Mouse (Mus musculus): ENCODE data around the gene Gm36079. TPM values are rescaled to one million over a fixed set of nuclear protein-coding genes. Genes with fewer than 3 reads are reported as not detected.
"Not testable (repeated sequence)": the region's sequence is repeated elsewhere in the genome, so short reads cannot be mapped to it uniquely, and the experiment has no call there.

Gm36079 gene
- polyA plus RNA-seq (2012; ENCODE audit: insufficient read depth, insufficient read length, missing spikeins), result not detected in 2 replicates

DNA sequence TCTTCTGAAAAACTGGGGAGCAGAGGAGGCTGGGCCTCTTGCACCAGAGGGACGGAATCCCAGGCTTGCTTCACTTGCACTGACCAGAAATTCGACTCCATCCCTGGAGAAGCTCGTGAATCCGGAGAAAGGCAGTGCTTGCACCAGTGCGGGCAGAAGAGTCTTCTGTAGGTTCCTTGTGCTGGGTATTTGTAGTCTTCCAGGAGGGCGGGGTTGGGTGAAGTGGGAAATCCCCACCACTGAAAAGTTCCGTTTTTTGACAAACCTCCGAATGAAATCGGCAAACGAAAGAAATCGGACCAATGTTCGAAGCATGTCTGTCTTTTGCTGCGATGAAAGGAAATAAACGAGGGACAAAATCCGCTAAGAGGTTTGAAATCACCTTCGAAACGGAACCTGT lies at the start of gene Gm36079:
TSS of gene Gm36079 (minus strand) at position 101 of the 400 bp plus-strand sequence.
- not testable (repeated sequence) for H3K4me1 ChIP-seq (ENCODE audit: control insufficient read depth, insufficient read depth, low read length); H3K4me3 ChIP-seq (ENCODE audit: insufficient read depth, low read length); H3K27ac ChIP-seq (ENCODE audit: insufficient read depth, low read depth, low read length)

DNA sequence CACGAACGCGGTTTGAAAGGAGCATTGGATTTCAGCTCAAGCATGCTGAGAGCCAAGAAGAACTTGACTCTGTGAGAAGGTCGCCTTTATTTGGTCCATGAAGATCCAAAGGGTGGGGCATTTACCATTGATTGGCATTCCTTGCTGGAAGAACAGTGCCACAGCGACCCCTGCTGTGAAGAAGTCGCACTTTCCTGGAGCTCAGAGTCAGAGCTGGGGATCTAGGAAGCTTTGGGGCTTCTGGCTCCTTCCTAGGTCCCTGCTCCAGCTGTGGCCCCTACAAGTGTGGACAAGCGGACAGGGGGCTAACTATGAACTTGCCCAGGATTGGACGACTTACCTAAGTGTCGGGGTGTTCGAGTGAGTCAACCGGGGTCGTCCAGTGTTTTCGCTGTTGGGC lies 44.1 kb upstream of the Gm36079 start:
- not testable (repeated sequence) for H3K4me3 ChIP-seq (ENCODE audit: insufficient read depth, low read length); H3K27ac ChIP-seq (ENCODE audit: insufficient read depth, low read depth, low read length); H3K4me1 ChIP-seq (ENCODE audit: control insufficient read depth, insufficient read depth, low read length)

DNA sequence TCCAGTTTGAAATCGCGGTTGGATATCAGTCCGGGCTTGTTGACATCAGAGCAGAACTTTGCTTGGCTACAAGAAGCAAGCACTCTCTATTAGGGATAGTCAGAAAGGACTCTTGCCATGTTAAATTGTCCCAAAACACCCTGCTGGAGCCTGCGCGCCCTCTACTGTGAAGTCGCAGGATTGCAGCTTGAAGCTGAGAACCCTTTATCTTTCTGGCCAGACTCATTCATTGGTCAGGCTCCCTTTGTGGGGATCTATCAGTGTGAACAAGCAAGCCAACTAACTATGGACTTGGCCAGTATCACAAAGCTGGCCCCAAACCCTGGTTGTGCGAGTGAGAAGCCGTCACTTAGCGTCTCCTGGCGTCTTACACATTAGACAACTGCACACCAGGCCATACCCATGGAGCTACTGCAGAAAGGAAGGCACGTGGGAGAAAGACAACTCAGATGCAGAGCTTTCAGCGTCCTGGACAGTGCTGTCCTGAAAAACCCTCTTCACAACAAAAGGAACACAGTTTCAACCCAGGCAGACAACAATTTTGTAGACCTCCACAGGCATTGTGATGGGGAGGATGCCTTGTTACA lies 43.3 kb upstream of the Gm36079 start:
- not testable (repeated sequence) for H3K4me1 ChIP-seq (ENCODE audit: control insufficient read depth, insufficient read depth, low read length); H3K4me3 ChIP-seq (ENCODE audit: insufficient read depth, low read length); H3K27ac ChIP-seq (ENCODE audit: insufficient read depth, low read depth, low read length)

DNA sequence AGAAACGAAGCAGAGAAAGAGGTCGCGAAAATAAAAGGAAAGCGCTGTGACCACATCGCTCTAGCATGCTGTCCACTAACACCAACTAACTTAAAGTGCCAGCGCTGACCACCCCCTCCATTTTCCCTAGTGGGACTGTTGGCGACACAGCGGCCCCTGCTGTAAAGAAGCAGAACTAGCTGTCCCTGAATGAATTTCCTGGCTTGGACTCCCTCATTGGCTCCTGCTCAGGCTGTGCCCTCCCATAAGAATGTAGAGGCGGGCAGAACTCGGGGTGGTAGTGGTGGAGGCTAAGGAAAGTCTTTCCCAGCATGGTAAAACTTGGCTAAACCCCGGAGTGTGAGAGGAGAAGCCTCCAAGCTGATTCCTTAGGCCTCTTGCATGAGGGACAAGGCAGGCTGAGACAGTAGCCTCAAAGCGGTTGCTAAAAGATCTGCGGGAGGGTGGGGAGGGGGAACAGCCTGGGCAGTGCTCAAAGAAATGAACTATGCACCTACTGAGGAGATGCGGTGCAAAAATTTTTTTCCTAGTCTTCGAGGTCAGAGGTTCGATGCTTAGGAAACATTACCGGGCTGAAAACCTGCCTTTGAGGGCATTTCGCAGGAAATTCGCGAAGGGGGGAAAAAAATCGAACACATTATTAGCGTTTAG lies 36.8 kb upstream of the Gm36079 start:
- not testable (repeated sequence) for H3K27ac ChIP-seq (ENCODE audit: insufficient read depth, low read depth, low read length); H3K4me1 ChIP-seq (ENCODE audit: control insufficient read depth, insufficient read depth, low read length); H3K4me3 ChIP-seq (ENCODE audit: insufficient read depth, low read length)

DNA sequence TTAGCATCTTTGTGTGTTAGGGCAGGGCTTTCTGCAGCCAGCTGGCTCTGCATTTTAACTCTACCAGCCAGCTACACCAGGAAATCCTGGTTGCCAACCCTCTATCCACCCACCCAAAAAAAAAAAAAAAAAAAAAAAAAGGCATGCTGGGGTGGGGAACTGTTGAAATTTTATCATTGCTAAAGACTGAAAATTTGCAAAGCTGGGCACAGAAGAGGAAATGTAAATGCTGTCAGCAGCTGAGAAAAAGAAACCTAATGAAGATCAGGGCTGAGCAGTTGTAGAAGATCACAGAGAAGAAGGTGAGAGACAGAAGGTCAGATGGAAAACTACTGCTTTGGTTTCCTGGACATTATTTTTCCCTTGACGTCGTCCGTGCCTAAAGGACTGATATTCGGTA lies 36.1 kb upstream of the Gm36079 start:
- H3K27ac ChIP-seq (ENCODE audit: insufficient read depth, low read depth, low read length); H3K4me3 ChIP-seq (ENCODE audit: insufficient read depth, low read length); H3K4me1 ChIP-seq (ENCODE audit: control insufficient read depth, insufficient read depth, low read length): not testable (repeated sequence)

DNA sequence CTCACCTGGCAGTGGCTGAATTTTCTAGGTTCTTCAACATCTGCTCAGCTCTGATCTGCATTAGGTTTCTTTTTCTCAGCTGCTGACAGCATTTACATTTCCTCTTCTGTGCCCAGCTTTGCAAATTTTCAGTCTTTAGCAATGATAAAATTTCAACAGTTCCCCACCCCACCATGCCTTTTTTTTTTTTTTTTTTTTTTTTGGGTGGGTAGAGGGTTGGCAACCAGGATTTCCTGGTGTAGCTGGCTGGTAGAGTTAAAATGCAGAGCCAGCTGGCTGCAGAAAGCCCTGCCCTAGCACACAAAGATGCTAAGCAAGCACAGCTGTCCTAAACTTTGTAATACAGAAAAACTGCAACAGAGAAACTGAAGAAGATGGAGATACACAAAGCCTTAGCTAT lies 25.3 kb upstream of the Gm36079 start, which contains the start of gene Gm21188:
TSS of gene Gm21188 (minus strand) at position 110 of the 400 bp plus-strand sequence.
- not testable (repeated sequence) for H3K27ac ChIP-seq (ENCODE audit: insufficient read depth, low read depth, low read length); H3K4me1 ChIP-seq (ENCODE audit: control insufficient read depth, insufficient read depth, low read length); H3K4me3 ChIP-seq (ENCODE audit: insufficient read depth, low read length)

DNA sequence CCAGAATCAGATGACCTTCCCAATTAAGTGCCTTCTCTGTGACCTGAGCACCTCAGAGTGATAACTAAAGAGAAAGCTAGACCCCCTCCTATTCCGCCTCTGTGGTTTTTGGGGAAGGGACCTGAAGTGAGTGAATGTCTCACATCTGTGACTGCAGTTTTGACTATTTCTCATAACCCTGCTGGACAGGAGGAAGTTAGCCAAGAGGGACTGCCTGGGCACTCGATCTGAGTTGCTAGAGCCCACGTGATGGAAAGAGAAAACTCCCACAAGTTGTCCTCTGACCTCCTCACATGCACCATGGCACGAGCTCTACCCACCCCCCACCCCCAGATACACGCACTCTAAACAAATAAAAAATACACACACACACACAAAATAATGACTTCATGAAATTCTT lies 21.8 kb upstream of the Gm36079 start:
- not testable (repeated sequence) for H3K27ac ChIP-seq (ENCODE audit: insufficient read depth, low read depth, low read length); H3K4me3 ChIP-seq (ENCODE audit: insufficient read depth, low read length); H3K4me1 ChIP-seq (ENCODE audit: control insufficient read depth, insufficient read depth, low read length)

DNA sequence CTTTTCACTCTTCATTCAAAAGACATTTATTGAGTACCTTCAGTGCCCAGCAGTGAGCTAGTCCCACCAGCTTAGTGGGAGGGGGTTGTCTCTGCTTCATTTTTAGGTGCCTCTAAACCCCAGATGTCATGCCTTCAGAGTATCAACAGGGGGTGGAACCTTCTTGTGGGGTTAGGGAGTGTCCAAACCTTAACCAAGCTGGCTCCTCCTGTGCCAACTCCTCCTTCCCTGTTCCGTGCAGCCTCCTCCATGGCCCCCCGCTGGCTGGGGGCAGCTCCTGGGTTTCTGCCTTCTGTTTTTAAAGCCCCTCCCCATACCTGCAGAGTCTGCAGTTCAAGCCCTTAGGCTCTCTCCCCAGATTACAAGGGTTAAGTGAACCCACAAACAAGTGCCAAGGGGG lies 21.4 kb upstream of the Gm36079 start:
- not testable (repeated sequence) for H3K4me3 ChIP-seq (ENCODE audit: insufficient read depth, low read length); H3K27ac ChIP-seq (ENCODE audit: insufficient read depth, low read depth, low read length); H3K4me1 ChIP-seq (ENCODE audit: control insufficient read depth, insufficient read depth, low read length)

DNA sequence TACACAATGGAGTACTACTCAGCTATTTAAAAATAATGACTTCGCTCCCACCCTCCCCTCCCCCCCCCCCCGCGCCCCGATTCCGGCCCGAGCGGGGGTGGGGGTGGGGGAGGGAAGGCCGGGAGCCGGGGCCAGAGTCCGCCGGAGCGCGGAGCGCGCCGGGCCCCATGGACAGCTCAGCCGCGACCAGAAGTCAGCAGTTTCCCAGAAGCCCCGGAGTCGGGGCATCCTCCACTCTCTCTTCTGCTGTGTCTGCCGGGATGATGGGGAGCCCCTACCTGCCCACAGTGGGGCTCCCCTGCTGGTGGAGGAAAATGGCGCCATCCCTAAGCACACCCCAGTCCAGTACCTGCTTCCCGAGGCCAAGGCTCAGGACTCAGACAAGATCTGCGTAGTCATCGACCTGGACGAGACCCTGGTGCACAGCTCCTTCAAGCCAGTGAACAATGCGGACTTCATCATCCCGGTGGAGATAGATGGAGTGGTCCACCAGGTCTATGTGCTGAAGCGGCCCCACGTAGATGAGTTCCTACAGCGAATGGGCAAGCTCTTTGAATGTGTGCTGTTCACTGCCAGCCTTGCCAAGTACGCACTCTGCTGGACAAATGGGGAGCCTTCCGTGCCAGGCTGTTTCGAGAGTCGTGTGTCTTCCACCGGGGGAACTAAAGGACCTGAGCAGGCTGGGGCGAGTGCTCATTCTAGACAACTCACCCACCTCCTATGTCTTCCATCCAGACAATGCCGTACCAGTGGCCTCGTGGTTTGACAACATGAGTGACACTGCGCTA lies 19.8 kb upstream of the Gm36079 start:
- H3K27ac ChIP-seq (ENCODE audit: insufficient read depth, low read depth, low read length); H3K4me3 ChIP-seq (ENCODE audit: insufficient read depth, low read length); H3K4me1 ChIP-seq (ENCODE audit: control insufficient read depth, insufficient read depth, low read length): not testable (repeated sequence)

DNA sequence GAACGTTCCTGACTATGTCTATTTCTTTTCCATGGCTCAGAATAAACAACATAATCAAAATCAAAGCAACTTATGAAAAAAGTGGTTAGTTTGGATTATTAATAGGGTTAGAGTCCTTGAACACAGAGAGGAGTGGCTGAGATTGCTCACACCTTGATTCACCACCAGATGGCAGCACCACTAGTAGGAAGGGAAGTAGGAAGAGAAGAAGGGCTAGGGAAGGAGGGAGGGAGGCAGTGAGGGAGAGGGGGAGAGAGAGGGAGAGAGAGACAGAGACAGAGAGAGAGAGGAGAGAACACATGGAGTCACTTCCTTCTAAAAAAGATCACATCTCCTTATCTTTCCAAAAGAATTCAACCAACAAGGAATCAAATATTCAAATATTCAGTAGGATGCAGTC lies 14.3 kb upstream of the Gm36079 start:
- H3K4me3 ChIP-seq (ENCODE audit: insufficient read depth, low read length); H3K27ac ChIP-seq (ENCODE audit: insufficient read depth, low read depth, low read length); H3K4me1 ChIP-seq (ENCODE audit: control insufficient read depth, insufficient read depth, low read length): not testable (repeated sequence)

DNA sequence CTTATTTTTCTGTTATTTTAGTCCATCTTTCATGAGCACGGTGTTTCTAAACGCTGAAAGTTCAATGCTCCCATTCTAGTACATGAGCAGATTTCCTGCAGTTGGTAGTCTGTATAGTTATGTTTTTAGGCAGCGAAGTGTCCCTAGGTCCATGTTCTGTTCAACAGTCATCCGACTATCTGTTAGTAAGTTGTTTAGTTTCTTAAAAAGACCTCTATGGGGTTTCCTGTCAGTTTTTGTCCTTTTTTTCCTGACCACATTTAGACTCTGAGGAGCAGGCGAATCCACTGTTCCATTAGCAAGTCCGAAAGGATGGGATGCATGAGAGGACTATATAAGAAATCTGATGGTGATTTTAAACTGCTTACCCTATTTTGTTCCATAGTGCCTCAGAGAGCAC lies 11.1 kb upstream of the Gm36079 start:
- H3K4me3 ChIP-seq (ENCODE audit: insufficient read depth, low read length); H3K4me1 ChIP-seq (ENCODE audit: control insufficient read depth, insufficient read depth, low read length); H3K27ac ChIP-seq (ENCODE audit: insufficient read depth, low read depth, low read length): not testable (repeated sequence)

DNA sequence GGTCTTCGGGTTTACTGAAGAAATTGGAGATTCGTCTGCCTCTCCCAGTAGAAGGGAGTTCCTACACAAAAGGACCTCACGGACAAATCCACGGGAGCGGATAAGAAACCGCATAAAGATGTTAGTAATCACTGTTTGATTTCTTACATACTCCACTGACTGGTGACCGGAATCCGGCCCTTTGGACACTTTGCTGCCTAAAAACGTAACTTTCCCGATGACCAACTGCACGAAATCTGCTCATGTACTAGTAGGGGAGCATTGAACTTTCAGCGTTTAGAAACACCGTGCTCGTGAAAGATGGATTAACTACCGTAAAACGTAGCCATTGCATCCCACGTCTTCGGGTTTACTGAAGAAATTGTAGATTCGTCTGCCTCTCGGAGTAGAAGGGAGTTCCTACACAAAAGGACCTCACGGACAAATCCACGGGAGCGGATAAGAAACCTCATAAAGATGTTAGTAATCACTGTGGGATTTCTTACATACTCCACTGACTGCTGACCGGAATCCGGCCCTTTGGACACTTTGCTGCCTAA lies 9.8 kb upstream of the Gm36079 start:
- H3K27ac ChIP-seq (ENCODE audit: insufficient read depth, low read depth, low read length); H3K4me1 ChIP-seq (ENCODE audit: control insufficient read depth, insufficient read depth, low read length); H3K4me3 ChIP-seq (ENCODE audit: insufficient read depth, low read length): not testable (repeated sequence)

DNA sequence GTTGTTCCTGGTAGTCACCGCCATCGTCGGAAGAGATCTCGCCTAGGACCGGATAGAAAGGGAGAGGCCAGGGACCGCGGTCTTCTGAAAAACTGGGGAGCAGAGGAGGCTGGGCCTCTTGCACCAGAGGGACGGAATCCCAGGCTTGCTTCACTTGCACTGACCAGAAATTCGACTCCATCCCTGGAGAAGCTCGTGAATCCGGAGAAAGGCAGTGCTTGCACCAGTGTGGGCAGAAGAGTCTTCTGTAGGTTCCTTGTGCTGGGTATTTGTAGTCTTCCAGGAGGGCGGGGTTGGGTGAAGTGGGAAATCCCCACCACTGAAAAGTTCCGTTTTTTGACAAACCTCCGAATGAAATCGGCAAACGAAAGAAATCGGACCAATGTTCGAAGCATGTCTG lies 8.3 kb upstream of the Gm36079 start:
- H3K4me1 ChIP-seq (ENCODE audit: control insufficient read depth, insufficient read depth, low read length); H3K4me3 ChIP-seq (ENCODE audit: insufficient read depth, low read length); H3K27ac ChIP-seq (ENCODE audit: insufficient read depth, low read depth, low read length): not testable (repeated sequence)

DNA sequence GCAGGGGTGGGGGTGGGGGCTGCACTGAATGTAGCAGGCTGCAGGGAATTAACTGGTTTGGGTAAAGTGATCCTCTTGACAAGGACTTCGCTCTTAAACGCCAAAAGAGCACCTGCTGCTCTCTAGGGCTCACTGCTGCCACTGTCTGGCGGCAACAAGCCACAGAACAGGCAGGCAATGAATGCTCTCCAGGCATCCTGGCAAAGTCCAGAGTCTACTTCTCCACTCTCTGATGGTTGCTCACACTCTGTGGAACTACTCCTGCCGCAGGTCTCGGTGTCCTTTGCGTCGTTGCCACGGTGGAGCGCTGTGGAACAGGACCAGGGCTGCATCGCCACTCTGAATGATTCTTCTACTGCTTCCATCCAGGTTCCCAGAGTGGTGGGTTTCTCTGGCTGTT lies 7.8 kb upstream of the Gm36079 start:
- not testable (repeated sequence) for H3K27ac ChIP-seq (ENCODE audit: insufficient read depth, low read depth, low read length); H3K4me3 ChIP-seq (ENCODE audit: insufficient read depth, low read length); H3K4me1 ChIP-seq (ENCODE audit: control insufficient read depth, insufficient read depth, low read length)

DNA sequence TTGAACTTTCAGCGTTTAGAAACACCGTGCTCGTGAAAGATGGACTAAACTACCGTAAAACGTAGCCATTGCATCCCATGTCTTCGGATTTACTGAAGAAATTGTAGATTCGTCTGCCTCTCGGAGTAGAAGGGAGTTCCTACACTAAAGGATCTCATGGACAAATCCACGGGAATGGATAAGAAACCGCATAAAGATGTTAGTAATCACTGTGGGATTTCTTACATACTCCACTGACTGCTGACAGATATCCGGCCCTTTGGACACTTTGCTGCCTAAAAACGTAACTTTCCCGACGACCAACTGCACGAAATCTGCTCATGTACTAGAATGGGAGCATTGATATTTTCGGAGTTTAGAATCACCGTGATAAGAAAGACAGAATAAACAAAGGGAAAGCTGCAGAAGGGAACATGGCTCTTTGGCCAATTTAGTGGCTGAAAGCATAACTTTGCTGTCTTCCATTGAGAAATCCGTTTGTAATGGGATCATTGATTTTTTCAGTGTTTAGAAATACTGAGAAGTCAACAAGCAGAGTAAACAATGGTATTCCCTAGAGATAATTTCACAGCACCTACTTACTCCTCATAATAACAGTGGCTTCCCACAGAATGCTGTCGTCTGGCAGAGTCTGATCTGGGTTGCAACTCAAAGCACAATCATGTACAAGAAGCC lies 6.8 kb upstream of the Gm36079 start:
- H3K4me1 ChIP-seq (ENCODE audit: control insufficient read depth, insufficient read depth, low read length); H3K4me3 ChIP-seq (ENCODE audit: insufficient read depth, low read length); H3K27ac ChIP-seq (ENCODE audit: insufficient read depth, low read depth, low read length): not testable (repeated sequence)

All from bone marrow macrophage, adult 2 months (primary cell).